Mouse (Mus musculus) Muller cell, postnatal 12 days (primary cell): ENCODE measurements at regions not wholly inside any gene's neighbourhood (a gene's known extent, or its start where the extent isn't known, plus 50 kb on each side); places are given as distances from the start of the nearest gene placed in this dataset.

Experiments
- DNase-seq: peaks from one replicate; pipeline ENCODE4 v3.0.0-alpha.2; 2015; ENCODE audit errors: inconsistent ontology term

DNA sequence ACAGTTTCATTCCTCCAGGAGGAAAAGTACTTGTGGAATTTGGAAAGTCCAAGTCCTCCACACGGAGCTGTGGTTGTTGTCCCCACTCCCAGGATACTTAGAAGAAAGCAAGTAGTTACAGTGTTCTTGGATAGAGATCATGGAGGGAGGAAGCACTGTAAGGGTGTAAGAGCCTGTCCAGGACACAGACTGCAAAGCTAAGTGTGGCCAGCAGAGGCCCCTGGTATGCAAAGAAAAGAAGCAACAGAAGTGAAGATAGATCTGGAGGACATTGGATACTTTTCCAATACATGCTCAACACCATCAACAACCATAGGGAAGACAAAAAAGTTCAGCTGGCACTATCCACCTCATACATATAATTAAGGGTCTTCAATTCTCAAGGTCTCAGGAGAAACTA is 197.4 kb downstream of the Meis1 start:
- no peak for DNase-seq

DNA sequence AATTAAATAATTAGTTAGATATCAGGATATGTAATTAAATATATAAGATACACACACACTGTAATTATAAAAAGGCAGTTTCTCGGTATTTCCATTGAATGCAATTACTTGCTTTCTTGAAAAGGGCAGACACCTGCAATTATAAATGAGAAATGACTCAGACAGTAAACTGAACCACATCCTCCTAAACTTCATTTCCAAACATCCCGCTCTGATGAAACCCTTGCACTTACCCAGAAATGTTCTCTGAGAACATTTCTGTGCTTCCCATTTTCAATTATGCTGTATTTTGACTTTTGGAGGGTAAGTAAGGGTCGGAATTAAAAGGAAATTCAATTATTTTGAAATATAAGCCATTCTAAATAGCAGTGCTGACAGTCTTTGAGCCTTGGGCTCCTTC is 204.7 kb downstream of the Meis1 start:
- DNase-seq = no peak

DNA sequence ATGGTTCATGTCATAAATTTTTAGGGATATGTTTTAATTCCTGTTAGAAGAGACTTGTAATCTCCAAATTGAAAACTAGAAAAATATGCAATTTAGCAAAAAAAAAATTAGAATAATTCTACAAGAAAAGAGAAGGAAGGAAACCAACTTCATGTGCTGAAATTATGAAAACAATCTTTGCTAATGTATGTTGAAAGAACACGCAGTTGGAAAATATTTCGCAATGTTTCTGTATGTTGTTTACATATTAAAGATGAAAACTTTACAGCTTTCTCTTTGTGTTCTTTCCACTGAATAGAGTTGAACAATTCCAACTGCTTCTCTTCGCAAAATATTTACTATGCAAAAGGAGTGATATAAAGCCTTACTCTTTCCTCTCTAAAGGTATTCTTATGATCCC is 251.3 kb downstream of the Meis1 start:
- DNase-seq = no peak

DNA sequence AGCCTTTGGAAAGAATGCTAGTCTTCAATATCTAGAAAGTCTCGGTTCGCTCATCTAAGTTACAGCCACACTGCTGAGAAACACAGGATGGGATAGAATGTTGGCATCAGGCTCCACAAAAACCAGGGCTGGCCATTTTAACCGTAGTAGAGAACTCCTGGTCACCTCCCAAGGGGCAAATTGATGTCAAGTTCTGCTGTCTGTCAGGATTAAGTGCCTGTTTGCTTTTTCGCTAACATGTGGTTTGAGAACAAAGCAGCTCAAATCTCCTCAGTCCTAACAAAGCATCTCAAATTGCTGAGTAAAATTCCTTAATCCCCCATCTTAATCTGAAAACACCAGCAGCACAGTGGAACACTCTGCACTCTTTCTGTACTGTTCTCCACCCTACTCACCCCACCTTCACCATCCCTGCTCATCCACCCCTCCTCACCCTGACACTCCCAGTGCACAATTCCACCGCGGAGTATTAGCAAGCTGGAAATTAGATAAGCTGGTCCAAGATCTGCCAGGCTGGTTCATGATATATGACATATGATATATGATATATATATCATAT is 252.2 kb downstream of the Meis1 start:
- DNase-seq = no peak

DNA sequence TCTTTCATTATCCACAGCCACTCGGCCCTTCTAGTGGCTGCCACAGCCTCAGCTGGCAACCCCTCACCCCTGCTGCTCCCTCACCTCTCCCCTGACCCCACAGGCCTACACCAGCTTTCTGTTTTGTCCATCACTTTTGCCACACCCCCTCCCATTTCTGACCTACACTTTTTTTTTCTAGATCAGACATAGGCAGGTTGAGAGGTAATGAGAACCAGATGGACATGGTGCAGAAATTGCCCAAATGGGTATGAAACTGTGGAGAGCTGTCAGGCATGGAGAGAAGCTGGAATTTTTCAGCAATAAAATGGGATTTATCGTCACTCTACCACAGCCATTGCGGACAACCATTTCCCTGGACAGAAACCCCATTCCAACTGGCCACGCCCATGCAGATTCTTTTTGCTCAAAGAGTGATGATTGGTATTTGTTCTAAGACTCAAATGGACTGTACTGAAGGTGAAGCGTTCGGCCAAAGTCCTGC is 260.2 kb downstream of the Meis1 start:
- no peak for DNase-seq

DNA sequence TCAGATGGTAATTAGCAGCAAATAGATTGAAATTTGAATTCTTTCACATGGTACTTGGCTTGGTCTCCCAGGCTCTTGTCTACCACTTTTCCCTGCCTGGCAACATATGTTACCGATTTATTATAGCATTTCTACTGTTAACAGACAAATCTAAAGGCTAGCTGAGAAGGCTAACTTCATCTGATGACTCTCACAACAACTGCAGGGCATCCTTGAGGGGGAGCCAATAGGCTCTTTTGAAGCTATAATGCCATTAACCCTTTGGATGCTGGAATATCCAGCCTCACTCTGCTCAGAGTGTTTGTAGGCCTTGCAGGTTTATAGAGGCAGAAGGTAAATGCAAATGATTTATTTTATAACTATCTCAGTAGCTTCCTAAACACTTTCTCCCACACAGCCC is 262.2 kb downstream of the Meis1 start:
- DNase-seq = no peak

DNA sequence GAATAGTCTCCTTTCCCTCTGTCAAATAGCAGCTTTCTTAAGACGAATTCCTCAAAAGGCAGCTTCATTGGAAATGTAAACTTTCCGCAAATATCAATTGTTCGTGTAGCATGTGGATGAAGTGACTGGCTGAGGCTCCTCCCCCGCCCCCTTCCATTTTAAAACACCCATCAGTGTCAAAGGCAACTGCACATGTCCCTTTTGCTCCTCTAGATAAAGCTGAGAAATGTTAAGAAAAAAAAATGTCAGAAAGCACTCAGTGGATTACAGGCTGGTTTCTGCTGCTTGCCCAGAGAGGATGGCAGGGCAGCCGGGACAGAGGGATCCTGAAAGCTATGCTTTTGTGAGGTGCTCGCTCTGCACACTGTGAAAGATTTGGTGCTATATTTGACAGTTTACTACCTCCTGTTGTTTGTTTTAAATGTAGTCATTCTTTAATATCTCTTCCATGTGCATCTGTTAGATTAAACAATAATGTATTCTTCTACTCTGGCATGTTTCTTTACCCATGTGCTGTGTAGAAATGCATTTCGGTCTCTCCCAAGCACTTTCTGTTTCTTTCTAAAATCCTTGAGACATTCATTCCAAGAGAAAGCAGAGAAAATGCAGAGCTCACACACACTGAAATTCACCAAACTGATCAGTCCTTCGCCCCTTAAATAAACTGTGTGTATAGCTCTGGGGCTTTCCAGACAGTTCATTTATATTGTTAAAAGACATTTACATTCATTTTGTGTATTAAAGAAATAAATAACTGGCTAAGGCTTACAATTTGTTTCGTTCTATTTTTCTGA is 263.9 kb downstream of the Meis1 start:
- DNase-seq = no peak

DNA sequence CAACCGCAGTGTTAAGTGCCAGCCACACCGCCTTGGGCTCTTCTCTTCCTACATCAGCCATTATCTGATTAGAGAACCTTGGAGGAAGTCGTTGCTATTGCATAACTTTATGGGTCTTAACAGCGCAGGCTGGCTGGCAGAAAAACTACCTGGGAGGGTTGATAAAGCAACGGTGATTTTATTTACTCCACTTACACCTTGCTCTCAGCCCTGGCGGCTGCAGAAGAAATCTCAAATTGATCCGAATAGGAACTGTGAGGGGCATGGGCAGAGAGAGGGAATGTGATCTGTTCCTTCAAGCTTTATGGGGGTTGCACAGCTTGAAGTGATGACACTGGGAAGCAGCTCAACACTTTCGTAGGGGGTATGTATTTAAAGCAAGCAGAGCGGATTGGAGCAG is 264.9 kb downstream of the Meis1 start:
- no peak for DNase-seq

DNA sequence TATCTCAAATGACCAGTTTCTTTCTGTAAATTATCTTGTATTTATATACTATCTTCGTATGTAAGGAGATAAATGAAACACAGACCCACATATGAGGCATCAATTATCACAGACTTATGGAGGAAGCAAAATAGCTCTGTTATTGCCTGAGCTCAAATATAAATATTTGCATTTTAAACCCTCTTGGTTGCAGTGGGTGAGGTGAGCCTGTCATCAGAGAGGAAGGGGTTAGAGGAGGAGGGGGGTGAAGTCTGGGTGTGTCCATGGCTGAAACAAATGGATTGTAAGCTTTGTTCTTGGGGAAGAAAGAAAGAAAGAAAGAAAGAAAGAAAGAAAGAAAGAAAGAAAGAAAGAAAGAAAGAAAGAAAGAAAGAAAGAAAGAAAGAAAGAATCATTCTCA is 265.5 kb downstream of the Meis1 start:
- no peak for DNase-seq

DNA sequence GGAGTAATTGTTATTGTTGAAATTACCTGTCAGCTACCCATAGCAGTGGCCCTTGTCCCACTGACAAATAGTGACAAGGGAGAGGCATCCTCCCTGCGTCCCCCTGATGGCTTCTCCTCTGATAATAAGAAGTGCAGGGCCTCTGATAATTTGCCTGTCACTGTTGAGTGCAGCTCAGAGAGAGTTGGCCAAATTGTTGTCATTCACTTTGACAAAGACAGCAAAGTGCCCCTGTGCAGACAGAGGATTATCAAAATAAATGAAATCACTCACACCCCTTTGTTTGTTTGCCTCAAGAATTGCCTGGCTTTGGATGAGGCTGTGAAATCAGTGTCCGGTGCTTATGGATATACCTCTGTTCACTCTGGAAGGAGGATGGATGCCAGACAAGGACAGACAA is 266.3 kb downstream of the Meis1 start:
- no peak for DNase-seq

DNA sequence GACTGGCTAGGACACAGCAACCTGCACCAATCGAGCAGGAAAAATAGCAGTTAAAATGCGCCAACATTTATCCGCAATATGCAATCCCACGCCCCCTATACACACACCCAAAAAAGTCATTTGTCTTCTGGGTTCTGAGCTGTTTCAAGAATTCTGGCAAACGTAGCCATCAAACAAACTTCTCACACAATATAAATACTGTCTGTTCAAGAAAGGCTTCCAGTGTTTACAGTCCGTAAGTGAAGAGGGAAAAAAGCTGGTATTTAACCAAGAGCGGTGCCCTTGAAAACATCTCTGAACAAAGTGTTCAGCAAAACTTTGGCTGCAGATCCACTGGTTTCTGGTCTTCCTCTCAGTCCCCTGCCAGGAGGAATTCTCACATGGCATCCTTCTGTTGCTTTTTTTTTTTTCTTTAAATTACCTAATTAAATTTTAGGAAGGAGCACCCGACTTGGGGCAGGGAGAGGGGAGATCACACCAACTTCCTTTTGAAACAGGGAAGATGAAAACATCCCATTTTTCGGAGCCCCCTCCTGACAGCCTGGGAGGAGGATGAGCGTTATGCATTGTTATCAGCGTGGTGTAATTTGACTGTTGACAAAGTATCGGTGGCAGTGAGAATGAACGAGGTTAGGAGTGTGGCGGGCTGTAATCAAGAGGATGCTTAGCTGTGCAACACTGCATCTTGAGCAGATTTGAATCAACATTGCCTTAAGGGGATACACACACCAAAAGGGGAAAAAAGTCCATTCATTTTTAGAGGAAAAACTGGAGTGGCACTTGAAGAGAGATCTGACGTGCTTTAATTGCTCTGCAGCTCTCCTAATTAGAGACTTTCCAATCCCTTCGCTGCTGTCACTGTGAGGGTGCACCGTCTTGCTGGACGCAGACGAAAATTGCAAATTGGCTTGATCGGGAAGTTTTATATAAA is 267.6 kb downstream of the Meis1 start:
- peak; percentile 50 for DNase-seq

DNA sequence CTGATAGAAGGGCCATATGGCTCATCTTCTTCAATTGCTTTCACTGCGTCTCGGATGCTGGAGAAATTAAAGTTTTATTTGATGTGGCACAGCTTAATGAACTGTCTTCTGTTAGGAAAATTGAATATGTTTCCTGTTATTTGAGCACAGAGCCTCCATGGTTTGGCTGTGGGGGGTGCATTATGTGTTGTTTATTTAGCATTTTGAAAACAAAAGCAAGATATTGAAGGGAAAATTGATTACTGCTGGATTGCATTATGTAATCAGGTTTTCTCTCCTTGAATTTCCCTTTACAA is 268.8 kb downstream of the Meis1 start:
- no peak for DNase-seq

DNA sequence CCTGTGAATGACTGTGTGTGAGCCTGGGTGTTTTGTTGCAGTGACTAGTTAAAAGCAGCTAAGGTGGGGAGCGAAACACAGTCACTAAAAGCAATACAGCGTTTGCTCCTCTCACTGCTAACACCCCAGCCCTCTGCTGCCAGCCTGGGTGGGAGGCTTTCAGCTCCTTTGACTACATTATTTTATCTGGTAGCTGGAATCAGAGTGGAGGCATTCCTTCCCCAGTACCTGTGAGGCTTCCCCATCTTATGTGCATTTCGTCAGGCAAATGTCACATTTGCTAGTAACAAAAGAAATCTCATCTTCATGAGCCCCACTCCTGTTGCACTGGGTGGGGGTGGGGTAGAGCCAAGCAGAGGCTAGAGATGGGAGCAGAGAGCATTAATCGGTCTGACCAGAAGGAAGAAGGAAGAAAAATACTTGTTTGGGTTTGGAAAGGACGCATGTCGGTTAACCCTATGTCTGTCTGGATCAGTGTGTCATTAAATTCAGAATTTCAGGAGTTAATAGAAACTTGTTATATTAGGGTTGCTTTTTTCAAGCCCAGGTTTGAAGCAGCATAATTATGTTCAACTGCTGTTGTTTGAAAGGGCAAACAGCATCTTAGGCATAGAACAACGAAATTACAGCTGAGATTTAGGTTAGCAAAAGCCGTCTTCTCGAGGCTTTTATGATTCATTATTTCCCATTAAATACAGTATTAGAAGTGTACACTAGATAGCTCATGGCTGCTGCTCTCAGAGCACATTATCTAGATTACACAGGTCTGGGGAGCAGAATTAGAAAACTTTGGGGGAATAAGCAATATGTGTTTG is 269.3 kb downstream of the Meis1 start:
- DNase-seq = no peak

DNA sequence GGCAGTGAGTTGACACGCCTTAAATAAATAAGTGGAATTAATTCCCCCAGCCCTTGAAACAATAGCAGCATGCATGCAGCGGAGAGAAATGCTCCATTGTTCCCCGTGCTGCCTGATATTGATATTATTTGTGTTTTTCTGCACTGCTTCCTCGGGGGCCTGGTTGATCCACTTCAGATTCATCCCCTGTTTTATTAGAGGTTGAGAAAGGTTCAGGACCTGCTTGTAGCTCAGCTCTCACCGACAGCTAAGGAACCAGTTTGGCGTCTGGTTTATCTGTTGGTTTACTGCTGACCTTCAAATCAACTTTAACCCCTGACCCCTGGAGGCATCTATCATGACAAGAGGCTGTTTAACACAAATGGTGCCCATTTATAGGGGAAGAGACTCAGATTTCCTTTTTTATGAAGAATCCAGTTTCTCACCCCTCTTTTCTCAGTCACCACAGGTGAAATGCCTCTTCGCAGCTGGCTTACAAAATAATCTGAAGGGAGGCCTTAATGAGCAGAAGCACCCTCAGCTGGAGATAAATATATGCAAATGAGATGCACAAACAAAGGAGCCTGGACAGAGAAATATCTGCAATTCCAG is 270.8 kb downstream of the Meis1 start:
- no peak for DNase-seq

DNA sequence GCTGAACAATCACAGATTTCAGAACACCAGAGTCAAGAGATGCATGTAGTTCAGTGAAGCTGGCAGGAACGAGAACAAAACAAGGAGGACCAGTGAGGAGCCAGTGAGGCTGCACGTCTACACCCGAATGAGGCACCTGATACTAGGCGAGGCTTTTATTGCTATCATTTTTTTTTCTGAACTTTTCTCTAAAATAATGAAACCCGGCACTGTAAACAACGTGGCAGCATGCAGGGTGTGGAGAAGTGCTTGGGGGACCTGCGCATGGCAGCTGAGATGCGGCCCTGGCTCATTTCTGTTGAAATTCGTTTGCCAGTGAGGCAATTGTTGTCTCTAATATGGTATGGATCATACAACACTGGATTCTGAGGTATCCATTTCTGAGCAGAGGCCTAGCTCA is 271.4 kb downstream of the Meis1 start:
- no peak for DNase-seq

DNA sequence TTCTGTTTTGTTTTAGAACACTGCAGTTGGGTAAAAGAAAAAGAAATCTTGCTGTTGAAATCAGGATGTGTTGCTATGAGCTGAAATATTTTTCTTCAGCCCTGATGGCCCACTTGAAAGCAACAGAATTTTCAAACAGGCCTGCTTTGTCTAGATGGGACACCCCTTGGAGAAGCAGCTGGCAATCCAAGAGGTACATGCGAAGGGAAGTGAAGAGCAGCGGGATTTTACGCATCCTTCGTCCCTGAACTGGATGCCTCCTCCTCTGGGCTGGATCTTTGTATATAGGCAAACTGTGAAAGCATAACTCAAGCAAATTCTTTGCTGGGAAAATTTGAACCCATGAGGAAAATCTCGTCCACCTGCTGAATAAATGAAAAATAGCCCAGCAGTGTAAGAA is 272.3 kb downstream of the Meis1 start:
- DNase-seq = no peak

DNA sequence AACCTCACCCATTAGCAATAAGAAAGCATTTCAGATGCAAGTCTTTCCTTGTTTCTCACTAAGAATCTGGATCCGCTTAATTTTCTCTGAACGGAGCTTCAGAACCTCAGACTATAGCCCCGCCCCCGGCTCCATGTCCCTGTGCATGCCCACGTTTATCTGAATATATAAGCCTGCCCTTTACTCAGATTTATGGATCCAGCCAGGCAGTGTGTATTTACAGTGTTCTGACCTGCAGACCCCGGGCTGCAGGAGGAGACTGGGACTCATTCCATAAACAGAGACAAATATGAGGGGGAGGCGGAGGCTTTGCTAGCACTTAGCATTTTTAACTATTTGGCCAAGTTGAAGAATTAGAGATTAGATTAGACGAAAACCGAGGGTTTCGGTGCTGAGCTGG is 272.9 kb downstream of the Meis1 start:
- DNase-seq = no peak

DNA sequence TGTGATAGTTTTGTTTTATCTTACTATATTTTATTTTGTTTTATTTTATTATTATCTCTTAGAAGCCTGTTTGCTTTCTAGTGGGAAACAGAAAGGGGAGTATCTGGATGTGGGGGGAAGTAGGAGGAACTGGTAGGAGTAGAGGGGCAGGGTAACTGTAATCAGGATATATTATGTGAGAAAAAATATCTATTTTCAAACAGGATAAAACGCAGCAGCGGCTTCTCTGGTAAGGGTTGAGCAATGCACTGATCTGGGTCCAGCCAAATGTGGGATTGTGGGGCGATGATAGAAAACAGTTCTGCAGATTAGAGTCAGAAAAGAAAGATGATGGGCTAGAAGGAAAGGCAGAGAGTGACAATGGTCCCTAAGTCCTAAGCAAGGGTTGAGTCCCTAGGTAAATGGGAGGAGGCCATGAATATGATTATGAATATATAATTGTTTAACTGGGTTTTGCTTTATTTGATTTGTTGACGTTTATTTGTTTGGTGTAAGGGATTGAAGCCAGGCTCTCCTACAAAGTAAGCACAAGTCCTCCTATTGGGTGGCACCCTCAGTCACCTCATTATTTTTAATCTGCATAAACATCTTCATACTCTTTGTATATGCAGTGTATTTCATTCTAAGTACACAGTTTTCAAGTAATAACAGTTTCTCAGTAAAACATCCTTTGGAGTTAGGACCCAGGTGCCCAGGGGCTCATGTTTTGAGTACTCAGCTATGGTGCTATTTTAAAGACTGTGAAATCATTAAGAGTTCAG is 283.7 kb downstream of the Meis1 start:
- DNase-seq = no peak

DNA sequence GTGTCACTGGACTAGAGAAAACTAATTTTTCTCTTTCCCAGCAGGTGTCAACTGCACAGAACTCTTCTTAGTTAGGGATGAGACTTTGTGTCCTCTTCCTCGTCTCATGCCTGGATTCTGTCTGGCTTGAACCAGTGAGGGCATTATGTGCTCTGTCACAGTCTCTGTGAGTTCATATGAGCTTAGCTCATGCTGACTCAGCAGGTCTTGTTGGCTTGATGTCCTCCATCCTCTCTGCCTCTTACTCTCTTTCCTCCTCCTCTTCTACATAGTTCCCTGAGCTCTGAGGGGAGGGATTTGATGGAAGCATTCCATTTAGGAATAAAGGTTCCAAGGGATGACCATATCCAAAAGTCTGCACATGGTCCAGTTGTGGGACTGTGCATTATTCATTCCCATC is 284.7 kb downstream of the Meis1 start:
- no peak for DNase-seq

DNA sequence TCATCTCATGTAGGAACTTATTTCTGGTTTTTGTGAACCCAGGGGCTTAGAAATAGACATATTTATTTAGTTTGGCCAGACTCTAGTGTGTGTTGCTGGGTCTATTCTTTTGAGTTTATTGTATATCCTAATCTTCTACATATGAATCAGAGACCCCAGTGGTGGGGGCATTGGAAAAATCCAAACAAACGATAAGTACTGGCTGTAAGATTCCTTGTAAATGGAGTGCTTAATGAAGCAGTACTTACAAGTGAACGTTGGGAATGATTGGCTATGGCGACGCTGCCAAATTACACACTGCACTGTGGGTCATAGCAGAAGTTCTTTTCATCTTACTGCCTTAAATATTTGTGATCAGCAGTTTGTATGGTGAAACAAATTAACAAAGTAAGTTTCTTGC is 289.0 kb downstream of the Meis1 start:
- no peak for DNase-seq

DNA sequence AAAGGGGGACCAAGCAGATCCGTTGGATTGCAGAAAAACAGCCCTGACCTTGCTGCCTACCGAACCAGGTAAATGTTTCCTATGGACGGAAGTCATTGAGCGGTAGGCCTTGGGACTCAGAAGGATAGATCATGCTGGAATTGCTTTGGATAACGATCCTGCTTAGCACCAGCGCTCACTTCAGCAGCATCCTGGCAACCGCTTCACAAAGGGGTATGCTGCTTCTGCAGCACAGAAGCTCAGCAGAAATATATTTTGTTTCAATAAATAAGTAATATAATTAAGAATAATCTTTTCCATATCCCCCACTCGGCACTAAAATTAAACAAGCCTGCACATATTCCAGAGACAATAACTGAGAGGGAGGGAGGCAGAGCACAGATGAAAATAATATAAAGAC is 296.0 kb downstream of the Meis1 start:
- DNase-seq = no peak
